Mouse (Mus musculus): ENCODE measurements around the gene Chodl.

DNA sequence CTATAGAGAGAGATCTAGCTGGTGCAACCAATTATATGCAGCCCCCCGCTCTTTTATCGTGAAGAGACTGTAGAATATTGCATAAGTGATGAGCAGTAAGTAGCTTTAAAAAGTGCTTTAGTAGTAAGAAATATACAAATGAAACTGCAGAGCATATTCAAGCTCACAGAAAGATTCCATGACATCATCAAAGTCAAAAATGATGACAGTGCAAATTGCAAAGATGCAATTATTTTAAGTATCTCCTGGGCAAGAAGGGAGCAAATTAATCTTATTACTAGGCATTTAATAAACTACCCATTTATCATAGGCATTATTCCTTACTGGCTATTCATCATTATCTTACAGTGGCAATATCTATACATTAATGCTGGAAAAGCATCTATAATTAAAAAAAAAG, 3.5 kb downstream of the Chodl start:
- TF ChIP-seq POLR2A (IDR thresholded peaks at IDR 0.05; ENCODE audit: borderline replicate concordance, control insufficient read depth, low read depth, low read length) (no peak), CTCF (IDR thresholded peaks at IDR 0.05; ENCODE audit: control insufficient read depth, insufficient read depth, low read length) (no peak)
